Mouse (Mus musculus) forebrain, embryonic 13.5 days (tissue): ENCODE measurements around the gene Gm3252. TPM values are rescaled to one million over a fixed set of nuclear protein-coding genes. Genes with fewer than 3 reads are reported as not detected.
"Not testable (repeated sequence)": the region's sequence is repeated elsewhere in the genome, so short reads cannot be mapped to it uniquely, and the experiment has no call there.

Source experiments
- ATAC-seq: fragments of 200-750 bp; cut with Nextera tagmentation; 2 replicates; pipeline ENCODE4 v1.8.0; 2017
- H3K27ac ChIP-seq: fragments of 300-500 bp; sonication (generic); 2 replicates; pipeline ENCODE4 v1.5.1; 2015; ENCODE audit warnings: inconsistent platforms, mild to moderate bottlenecking, moderate library complexity
- H3K27me3 ChIP-seq: fragments of 300-500 bp; sonication (generic); 2 replicates; pipeline ENCODE4 v1.6.1; 2015; ENCODE audit warnings: mild to moderate bottlenecking, inconsistent platforms
- H3K36me3 ChIP-seq: fragments of 300-500 bp; sonication (generic); 2 replicates; pipeline ENCODE4 v1.6.1; 2015; ENCODE audit warnings: mild to moderate bottlenecking, inconsistent platforms; ENCODE audit not compliant: poor library complexity, severe bottlenecking
- H3K4me1 ChIP-seq: fragments of 300-500 bp; sonication (generic); 2 replicates; pipeline ENCODE4 v1.6.1; 2015; ENCODE audit warnings: inconsistent platforms
- H3K4me2 ChIP-seq: fragments of 300-500 bp; sonication (generic); 2 replicates; pipeline ENCODE4 v1.6.1; 2015; ENCODE audit warnings: inconsistent platforms, mild to moderate bottlenecking, moderate library complexity
- H3K4me3 ChIP-seq: fragments of 300-500 bp; sonication (generic); 2 replicates; pipeline ENCODE4 v1.5.1; 2015; ENCODE audit warnings: mild to moderate bottlenecking, inconsistent platforms
- H3K9ac ChIP-seq: fragments of 300-500 bp; sonication (generic); 2 replicates; pipeline ENCODE4 v1.6.1; 2015; ENCODE audit warnings: mild to moderate bottlenecking, inconsistent platforms
- H3K9me3 ChIP-seq: fragments of 300-500 bp; sonication (generic); replicated peaks from 2 replicates; pipeline ENCODE4 v1.6.1; 2016; ENCODE audit warnings: inconsistent platforms
- WGBS: fragments of 180-500 bp; shearing (Covaris S2); methylation state at CpG from one replicate; pipeline ENCODE4 v1.1.7; 2015; 5-methylcytosine and 5-hydroxymethylcytosine counted together
- polyA plus RNA-seq: library from polyadenylated mRNA; unstranded; fragments of >200 nt; fragmentation: Nextera tagmentation; extraction: Ambion mirVana; gene quantifications from 2 replicates; pipeline ENCODE4 v1.2.1, GENCODE M21; 2015

Gene Gm3252
- 1.5 and 1.7 TPM in 2 replicates for polyA plus RNA-seq

DNA sequence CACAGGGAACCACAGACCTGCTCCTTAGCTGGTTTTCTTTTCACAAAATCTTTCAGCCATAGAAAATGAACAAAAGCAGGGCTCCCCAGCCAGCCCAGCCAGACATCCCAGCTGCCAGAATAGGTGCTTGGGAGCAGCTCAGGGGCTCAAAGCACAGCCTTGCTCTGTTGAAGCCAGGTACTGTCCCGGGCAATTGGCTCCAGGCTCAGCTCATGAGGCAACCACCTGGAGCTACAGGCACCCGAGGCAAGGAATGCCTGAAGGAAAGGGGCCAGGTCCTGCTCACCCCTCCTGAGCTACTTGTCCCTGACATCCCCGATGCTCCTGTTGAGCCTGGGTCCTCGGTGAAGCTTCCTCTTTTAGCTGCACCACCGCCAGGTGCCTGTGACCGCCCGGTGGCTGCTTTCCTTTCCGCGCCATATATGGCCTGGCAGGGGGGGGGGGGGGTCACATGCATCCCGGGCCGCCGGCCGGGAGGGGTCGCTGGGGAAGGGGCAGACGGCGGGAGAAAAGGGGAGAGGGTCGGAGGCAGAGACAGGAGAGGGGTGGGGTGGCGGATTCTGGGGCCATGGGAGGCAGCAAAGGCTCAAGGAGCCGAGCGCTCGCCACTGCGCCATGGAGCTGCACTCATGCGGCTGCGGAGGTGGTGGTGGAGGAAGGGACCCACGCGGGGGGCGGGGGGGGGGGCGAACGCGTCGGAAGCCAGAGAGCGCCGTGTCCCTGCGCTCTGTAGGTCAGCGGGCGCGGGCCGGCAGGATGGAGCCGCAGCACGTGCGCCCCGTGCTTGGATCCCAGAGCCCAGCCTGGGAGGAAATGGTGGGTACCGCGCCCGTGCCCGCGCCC lies at the start of gene Gm3252:
Gene Gm3252 (plus strand): TSS at position 738 of the 843 bp plus-strand sequence.
- not testable (repeated sequence) for H3K9ac ChIP-seq, H3K4me1 ChIP-seq, H3K9me3 ChIP-seq, ATAC-seq, H3K36me3 ChIP-seq, H3K27me3 ChIP-seq, H3K27ac ChIP-seq
- H3K4me2 ChIP-seq, result peak within 1 kb of the TSS; percentile 53
- 4% methylated on average over 6 of the region's 47 CpGs for WGBS
- peak within 1 kb of the TSS; percentile 34 for H3K4me3 ChIP-seq

DNA sequence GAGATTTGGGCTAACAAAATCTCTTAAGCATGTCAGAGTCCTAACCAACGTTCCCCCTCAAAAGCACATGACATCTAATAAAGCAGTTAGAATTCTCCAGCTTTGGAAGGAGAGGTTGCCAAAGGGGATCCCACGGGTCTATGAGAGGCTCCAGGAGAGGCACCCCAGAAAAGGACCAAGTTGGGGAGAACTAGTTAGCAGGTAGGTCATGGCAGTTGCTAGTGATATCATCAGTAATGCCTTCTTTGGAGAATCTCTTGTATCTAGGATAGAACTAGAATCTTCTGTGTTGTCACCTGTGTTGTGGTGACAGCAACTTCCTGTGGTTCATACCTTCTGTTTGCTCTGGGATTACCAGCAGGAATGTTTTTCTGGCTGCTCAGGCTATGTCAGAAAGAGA lies 17.6 kb upstream of the Gm3252 start, which contains the start of gene Gm7876:
Gene Gm7876 (plus strand): TSS at position 301 of the 400 bp plus-strand sequence.
- H3K9me3 ChIP-seq, H3K36me3 ChIP-seq, H3K27me3 ChIP-seq, H3K4me3 ChIP-seq, ATAC-seq, H3K9ac ChIP-seq, H3K4me1 ChIP-seq, H3K4me2 ChIP-seq, H3K27ac ChIP-seq: not testable (repeated sequence)
- WGBS, result 94% methylated on average over 1 of the region's 2 CpGs

DNA sequence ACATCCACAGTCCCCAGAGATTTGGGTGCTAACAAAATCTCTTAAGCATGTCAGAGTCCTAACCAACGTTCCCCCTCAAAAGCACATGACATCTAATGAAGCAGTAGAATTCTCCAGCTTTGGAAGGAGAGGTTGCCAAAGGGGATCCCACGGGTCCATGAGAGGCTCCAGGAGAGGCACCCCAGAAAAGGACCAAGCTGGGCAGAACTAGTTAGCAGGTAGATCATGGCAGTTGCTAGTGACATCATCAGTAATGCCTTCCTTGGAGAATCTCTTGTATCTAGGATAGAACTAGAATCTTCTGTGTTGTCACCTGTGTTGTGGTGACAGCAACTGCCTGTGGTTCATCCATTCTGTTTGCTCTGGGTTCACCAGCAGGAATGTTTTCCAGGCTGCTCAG lies 49.5 kb downstream of the Gm3252 start, which contains the start of gene Gm9602:
Gene Gm9602 (plus strand): TSS at position 301 of the 400 bp plus-strand sequence.
- WGBS, result 69% methylated on average over 1 of the region's 2 CpGs
- H3K9me3 ChIP-seq, H3K4me1 ChIP-seq, ATAC-seq, H3K36me3 ChIP-seq, H3K9ac ChIP-seq, H3K4me3 ChIP-seq, H3K27ac ChIP-seq, H3K27me3 ChIP-seq, H3K4me2 ChIP-seq: not testable (repeated sequence)

Other genes with a start within 250 kb of the Gm3252 start
- not detected in 2 replicates for gene Gm3182, start 245.0 kb upstream of the Gm3252 start, polyA plus RNA-seq
- gene Gm3047, start 171.4 kb upstream of the Gm3252 start, polyA plus RNA-seq, result not detected in 2 replicates
- not detected in 2 replicates for gene Gm8159, start 94.4 kb upstream of the Gm3252 start, polyA plus RNA-seq
- gene Gm3239, start 62.6 kb upstream of the Gm3252 start, polyA plus RNA-seq, result 0.43 TPM in 1 of 2 replicates, not detected in the other
- not detected in 2 replicates for gene Gm7876, start 17.5 kb upstream of the Gm3252 start, polyA plus RNA-seq
- gene Gm9602, start 49.6 kb downstream of the Gm3252 start, polyA plus RNA-seq, result not detected in 2 replicates
- not detected in 2 replicates for gene Gm3269, start 111.3 kb downstream of the Gm3252 start, polyA plus RNA-seq
- gene Gm3264, start 128.8 kb downstream of the Gm3252 start, polyA plus RNA-seq, result 1.4 and 1.9 TPM in 2 replicates
- gene Gm3278, start 165.6 kb downstream of the Gm3252 start, polyA plus RNA-seq, result not detected in 2 replicates